Mouse (Mus musculus) urinary bladder, adult 18-20 months (tissue): ENCODE data around the gene Rock2.
A peak's percentile ranks its signal among the peaks of the same experiment; 100 is the strongest.

Experiments
- DNase-seq, 2 experiments: peaks; one replicate each; pipeline ENCODE4 v3.0.0; 2022; ENCODE audit warnings: low spot score in 2 of 2, mixed read lengths in 2 of 2

Gene Rock2

DNA sequence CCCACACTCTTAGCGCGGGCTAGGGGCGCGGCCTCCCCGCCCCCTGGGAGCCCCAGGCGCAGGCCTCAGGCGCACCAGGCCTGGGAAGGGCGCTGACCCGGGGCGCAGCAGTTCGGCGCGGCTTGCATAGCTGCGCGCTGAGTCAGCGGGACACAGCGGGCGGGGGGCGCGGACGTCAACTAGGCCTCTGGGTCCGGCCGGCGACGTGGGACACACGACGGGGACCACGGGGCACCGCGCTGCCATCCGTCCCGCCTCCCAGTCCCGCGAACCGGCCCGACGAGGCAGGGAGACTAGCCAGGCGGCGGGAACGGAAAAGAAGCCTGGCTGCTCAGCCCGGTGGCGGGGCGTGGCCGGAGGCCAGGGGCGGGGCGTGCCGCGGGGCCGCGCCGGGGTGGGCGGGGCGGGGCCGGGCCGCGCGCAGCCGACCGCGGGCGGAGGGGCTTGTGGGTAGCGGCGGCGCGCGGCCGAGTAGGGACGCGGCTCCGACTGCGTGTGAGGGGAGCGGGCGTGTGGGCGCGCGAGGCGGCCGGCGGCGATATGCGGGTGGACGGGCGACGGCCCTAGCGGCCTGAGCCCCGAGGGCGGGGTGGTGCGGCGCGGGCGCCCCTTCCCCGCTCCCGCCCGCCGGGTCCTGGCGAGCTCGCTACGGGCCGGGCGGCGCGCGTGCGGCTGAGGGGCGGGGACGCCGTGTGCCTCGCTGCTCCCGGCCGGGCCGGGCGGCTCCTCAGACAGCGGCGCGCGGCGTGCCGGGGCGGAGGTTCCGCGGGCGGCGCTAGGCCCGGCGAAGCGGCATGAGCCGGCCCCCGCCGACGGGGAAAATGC is at the start of gene Rock2:
Rock2 (plus strand) TSS at position 500 of the 825 bp plus-strand sequence.
- DNase-seq = peak; percentile 80 to 81

DNA sequence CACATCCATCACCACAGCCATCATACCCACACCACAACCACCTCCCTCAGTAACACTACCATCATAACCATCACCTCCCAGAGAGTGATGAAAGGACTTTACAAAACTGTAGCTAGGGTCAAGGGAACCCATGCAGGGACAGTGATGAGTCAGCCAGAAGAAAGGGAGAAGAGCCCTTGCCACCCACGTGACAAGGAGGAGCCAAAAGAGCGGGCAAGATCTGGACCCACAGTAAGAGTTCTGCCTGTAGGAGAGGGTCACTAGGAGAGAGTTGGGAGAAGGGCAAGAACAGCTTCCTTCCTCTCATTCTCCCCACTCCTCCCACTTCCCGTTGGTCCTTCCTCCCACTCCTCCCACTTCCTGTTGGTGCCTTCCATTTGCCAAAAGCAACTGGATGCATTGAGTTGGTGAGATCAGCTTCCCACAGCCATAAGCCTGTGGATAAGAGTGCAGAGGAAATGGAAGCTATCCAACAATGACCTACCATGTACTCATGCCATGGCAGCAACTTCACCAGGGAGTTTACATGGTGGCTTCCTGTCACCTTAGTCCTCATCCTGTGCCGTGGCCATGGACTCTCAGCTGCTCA is 47.4 kb upstream of the Rock2 start:
- no peak for DNase-seq

- no peak for DNase-seq
These were observed 46.2 kb upstream of the Rock2 start for GRCm38 (mm10) chr12:16848501-16848900.

DNA sequence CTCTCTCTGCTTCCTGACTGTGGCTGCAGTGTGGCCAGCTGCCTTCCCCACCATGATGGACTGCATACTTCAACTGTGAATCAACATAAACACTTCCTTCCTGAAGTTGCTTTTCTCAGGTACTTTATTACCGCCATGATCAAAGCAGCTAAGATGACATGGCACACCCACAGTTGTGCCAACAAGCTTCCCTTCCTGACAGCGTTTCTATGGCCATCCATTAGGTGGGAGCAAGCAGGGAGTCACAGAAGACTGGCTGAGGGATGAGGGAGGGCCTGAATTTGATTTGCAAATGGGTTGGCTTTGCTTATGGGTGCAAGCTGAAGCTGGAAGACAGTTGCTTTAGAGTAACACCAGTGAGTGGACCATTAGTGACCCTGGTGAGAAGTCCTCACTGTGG is 44.9 kb upstream of the Rock2 start:
- no peak for DNase-seq

DNA sequence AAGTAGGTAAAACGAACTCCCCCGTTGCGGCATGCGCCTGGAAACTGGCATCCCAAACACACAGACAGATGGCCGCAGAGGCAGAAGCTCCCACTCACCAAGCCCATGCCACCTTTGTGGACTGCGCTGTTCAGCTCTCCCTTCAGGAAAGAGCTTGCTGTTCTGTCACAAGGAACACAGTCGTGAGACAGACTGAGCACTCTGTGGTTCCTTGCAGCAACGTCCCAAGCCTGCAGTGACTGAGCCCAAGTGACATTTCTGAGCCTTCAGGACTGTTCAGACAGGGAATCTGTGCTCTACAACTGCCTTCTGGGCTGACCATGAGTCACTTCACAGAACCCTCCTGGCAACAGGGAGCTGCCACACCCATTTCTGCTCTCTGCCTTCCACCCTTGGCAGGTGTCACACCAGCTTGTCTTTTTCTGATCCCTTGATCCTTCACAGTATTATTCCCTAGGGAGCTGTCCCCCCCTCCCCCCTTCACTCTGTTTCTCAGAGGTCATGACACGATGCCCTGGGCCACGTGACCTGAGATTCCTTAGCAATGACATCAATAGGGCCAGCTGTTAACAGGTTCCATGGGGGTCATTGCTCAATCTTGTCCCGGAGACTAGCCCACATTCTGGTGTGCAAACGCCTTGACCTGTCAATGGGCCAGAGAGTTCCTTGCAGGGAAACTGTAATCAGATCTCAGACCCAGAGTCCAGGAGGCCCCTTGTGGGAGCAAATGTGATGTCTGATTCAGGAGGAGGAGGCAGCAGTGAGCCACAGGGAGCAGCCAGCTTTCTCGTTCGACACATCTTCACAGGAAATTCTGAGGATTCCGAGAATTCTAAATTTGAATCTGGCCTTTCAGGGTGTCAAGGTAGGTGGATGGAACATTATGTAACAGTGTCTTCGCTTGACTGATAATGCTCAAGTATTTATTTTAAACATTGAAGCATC is 44.0 kb upstream of the Rock2 start:
- DNase-seq = peak; percentile 44 to 63

- DNase-seq = peak; percentile 68 to 77
These were observed 41.1 kb upstream of the Rock2 start for GRCm38 (mm10) chr12:16853431-16854165.

- no peak for DNase-seq
These were observed 38.9 kb upstream of the Rock2 start for GRCm38 (mm10) chr12:16855632-16856305.

- no peak for DNase-seq
These were observed 38.4 kb upstream of the Rock2 start for GRCm38 (mm10) chr12:16856306-16856679.

DNA sequence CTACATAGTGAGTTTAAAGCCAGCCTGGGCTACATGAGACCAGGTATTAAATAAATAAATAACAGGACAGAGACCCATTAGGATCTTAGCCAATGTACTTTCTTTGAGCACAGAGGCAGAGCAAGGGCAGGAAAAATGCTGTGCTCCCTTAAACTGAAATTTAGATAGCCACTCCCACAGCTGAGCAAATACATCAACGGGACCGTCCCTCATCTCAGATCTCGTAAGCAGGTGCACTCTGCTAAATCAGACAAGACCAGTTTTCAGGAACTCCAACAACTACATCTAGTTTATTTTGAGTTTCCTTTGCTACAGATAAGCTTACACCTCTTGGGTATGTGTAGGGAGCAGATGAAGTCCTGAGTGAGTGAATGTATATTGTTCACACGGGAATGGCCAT is 36.6 kb upstream of the Rock2 start:
- DNase-seq = no peak

DNA sequence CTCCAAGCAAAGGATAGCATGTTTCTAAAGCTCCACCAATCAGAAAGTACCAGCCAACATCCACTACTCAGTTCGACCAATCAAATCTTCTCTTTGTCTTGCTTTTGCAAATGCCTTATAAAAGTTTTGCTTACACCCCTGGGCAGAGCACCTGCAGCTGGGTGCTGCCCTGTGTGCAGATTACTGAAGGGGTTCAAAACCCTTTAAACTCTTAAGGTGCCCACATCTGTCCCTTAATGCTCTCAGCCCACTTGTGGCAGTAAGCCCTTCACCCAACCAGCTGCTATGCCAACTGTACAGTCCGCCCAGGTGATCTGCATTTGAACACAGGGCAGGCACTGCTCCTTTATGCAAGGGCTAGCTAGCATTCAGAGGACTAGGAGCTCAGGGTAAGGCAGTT is 34.9 kb upstream of the Rock2 start:
- no peak for DNase-seq

- DNase-seq = no peak
These were observed 34.2 kb upstream of the Rock2 start for GRCm38 (mm10) chr12:16860533-16860932.

GRCm38 (mm10) chr12:16860961-16861360 is 33.7 kb upstream of the Rock2 start:
- no peak for DNase-seq

GRCm38 (mm10) chr12:16864477-16864876 is 30.2 kb upstream of the Rock2 start:
- DNase-seq = no peak

DNA sequence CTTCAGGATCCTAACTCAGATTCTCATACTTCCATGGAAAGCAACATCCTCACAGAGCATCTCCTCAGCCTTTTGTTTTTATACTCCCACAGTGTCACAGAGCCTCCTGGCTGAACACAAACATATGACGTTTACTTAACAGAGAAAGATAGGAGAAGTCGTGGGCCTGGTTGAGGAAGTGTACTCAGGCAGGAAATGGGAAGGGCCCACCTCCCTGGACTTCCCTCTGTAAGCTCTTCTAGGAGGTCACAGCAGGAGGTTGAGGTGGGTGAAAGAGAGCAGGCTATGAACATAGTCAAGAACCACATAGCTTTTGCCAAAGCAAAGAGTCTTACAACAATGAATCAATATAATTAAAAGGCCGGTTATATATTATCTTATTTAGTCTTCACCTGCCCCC is 28.8 kb upstream of the Rock2 start:
- no peak for DNase-seq

DNA sequence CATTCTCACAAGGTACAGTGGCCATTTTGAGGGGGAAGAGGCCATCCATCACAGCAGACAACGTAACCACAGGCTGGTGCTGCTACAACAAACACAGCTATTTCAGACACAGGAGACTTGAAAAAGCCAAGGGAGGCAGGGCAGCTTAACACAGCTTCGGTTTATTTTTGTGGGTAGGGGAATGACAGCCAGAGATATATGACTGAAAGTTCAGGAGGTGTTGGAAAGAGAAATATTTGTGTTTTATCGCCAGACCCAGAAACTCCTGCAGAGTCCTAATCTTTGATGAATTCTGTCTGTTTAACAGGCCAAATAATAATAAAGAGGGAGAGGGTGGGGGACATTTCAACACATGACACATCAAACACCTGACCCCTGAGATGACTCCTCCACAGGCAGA is 28.2 kb upstream of the Rock2 start:
- DNase-seq = no peak

DNA sequence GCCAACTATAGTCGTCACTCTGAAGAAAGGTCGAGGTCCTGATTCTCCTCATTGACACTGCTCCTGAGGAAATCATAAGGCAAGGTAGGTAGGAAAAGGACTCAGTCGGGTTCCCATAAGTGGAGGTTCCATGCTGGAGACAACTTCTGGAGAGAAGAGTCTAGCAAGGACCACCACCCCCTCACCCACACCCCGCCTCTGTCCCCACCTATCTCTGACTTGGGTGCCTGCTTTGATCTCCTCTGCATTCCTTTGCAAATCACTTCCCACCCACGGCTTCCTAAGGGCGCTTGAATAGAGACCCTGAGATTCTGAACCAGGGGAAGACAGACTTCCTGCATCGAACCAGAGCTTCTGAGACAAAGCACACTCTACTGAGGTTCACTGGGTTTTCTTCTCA is 27.4 kb upstream of the Rock2 start:
- DNase-seq = no peak

- DNase-seq = no peak
These were observed 26.1 kb upstream of the Rock2 start for GRCm38 (mm10) chr12:16868618-16869017.

DNA sequence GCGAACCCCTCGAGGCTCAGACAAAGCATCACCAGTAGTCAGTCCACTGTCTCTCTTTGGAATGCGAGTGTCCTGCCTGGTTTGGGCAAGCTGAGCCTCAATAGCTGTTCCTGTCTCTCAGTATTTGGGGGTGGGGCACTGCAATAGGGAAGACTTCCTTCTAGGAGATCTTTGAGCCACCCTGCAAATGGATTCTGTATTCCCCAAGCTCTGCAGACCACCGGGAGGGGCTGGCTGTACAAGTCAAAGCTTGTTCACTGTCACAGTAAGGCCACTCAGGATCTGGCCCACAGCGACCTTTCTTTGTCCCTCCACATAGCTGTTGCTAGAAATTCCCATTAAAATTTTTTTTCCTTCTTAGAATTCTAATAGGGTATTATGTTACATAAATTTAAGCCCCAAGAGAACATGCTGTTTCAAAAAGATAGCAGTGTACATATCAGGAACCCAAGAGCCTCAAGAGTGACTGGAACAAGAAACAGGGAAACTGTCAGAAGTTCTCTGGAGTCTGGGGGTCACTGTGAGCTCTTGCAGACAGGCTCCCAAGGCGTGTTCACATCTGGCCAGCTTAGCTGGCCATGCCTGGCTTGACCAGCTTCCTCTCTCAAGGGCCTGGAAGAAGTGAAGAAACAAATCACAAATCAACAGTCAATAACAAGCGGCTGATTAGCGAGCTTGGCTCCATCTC is 25.5 kb upstream of the Rock2 start:
- DNase-seq = no peak

DNA sequence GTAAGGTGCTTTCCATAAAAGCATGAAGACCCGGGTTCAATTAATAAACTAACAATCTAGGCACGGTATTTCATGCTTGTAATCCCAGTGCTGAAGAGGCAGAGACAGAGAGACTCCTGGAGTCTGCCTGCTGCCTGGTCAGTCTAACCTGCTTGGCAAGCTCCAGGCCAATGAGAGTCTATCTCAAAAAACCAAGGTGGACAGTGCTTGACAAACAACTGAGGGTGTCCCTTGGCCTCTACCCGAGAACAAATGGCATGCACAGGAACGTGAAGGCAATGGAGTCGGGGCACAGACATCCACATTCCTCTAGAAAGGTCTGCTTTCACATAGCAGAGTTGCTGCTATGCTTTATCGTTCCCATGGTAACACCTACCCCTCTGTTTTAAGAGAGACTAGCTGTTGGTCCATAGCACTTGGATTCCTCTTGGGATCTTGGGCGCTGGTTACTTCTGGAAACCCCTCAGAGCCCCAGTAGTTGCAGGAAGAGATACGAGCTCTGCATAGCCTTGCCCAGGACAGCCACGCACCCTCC is 24.8 kb upstream of the Rock2 start:
- DNase-seq = no peak

DNA sequence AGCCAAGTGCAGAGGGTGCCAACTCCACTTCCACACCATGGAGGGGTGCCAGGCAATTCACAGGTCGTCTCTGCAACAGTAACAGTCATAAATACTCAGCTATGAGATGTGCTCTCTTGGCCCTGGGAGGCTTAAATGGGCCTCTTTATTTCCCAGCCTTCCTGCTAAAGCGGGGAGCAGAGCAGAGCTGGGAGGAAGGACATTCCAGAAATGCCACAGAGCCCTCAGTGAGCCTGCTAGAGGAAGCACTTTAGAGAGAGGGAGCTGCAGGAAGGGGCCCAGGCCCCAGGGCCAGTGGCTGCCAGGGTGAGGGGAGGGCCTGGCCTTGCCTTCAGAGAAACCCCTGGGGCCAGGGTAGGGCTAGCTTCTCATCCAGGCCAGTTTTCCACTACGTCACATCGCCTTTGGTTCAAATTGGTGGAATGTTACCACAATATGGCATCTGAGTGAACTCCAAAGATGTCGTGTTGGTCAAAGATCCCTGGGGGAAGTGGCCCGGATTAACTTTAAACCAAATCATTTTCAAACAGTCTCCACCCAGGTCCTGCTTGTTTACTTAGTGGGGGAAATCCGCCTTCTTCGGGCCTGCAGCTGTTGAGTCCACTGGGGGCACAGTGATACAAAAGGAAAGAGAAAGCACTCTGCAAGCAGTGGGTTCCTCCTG is 24.2 kb upstream of the Rock2 start:
- peak in 1 of 2 experiments; percentile 30 for DNase-seq
